8 mouse cellular contexts compared by ENCODE assay signal in the genomic region with DNA sequence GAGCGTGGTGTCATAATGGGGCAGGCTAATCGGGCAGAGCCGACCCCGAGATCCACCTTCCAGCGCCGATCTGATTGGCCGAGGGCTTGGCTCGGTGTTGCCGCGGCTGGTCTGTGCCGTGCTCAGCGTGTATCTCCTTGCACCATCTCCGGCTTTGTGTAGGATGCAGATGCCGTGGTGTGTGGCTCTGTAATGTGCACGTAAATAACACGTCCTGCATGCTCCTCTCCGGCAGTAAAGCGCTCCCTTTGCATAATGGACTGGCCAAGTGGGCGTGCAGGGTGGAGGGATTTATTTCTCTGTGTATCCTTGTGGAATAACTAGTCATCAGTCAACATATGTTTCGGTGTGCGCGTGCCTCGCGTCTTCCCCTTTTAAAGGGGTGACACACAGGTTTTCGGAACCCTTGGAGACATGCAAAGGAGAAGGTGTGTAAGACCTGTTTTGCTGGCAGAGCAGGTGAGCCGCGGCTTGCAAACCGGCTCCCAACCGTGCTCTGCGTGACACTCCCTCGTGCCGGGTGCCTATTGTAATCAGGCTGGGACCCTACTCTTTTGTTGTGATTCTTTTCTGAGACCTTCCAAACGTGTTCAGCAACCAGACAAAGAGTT. TPM values are rescaled to one million over a fixed set of nuclear protein-coding genes. Genes with fewer than 3 reads are reported as not detected.
DNase-seq lines count a peak whose midpoint lies in the region; ATAC-seq and TF ChIP-seq lines count a peak whose summit lies in the region.

No protein-coding gene starts in this region.

- ATAC-seq in liver, embryonic 11.5 days (replicated peaks; ENCODE audit: low FRiP score), result peak; percentile 86
- ATAC-seq in stomach, embryonic 16.5 days (ENCODE audit: insufficient read depth, low FRiP score), result peak; percentile 71; the same call in 1 of the 2 replicates

- peaks cover 43% of the 10 kb centered on the region for H3K79me2 ChIP-seq in myocyte (ENCODE audit: control insufficient read depth, insufficient read depth)

- WGBS in liver, embryonic 11.5 days, result under 1% methylated on average over 33 of the region's 33 CpGs
- WGBS in stomach, embryonic 16.5 days, result under 1% methylated on average over 33 of the region's 33 CpGs

- peaks cover 14% of the 10 kb centered on the region for H3K4me1 ChIP-seq in liver, embryonic 11.5 days (replicated peaks; ENCODE audit: control insufficient read depth, insufficient read depth, low read length)
- peaks cover 4% of the 10 kb centered on the region for H3K4me1 ChIP-seq in stomach, embryonic 16.5 days (ENCODE audit: control insufficient read depth, insufficient read depth, low read length)

- H3ac ChIP-seq in myocyte (ENCODE audit: control insufficient read depth, insufficient read length), result peak overlapping the region; percentile 58

- no peak overlapping the region for H3K27ac ChIP-seq in liver, embryonic 11.5 days (ENCODE audit: low read depth, low read length)
- peak overlapping the region; percentile 77 for H3K27ac ChIP-seq in stomach, embryonic 16.5 days (ENCODE audit: low read length)

- H3K27me3 ChIP-seq in liver, embryonic 11.5 days (replicated peaks; ENCODE audit: control insufficient read depth, insufficient read depth, low read length), result peaks cover 3% of the 10 kb centered on the region
- H3K27me3 ChIP-seq in myocyte (ENCODE audit: control insufficient read depth, insufficient read depth, insufficient read length), result no peaks in the 10 kb centered on the region
- no peaks in the 10 kb centered on the region for H3K27me3 ChIP-seq in stomach, embryonic 16.5 days (ENCODE audit: control insufficient read depth, insufficient read depth, low read length)

- TF ChIP-seq POLR2A in myocyte (IDR thresholded peaks at IDR 0.05; ENCODE audit: insufficient read length, low read depth), result no peak

- peak overlapping the region; percentile 70 for H3K9ac ChIP-seq in liver, embryonic 11.5 days (ENCODE audit: low read depth, low read length)
- H3K9ac ChIP-seq in stomach, embryonic 16.5 days (ENCODE audit: low read length), result peak overlapping the region; percentile 90

- H3K9me3 ChIP-seq in liver, embryonic 11.5 days (ENCODE audit: control insufficient read depth, low read length), result no peaks in the 10 kb centered on the region
- H3K9me3 ChIP-seq in stomach, embryonic 16.5 days (replicated peaks; ENCODE audit: control insufficient read depth, low read length), result no peaks in the 10 kb centered on the region

- peak overlapping the region; percentile 96 for H3K4me2 ChIP-seq in liver, embryonic 11.5 days
- H3K4me2 ChIP-seq in myocyte (ENCODE audit: low read depth), result peak overlapping the region; percentile 97
- H3K4me2 ChIP-seq in stomach, embryonic 16.5 days (ENCODE audit: low read depth, low read length), result peak overlapping the region; percentile 98

- peak overlapping the region; percentile 77 for H3K4me3 ChIP-seq in liver, embryonic 11.5 days (ENCODE audit: low read depth, low read length)
- peak overlapping the region; percentile 68 for H3K4me3 ChIP-seq in myocyte
- H3K4me3 ChIP-seq in stomach, embryonic 16.5 days (replicated peaks; ENCODE audit: low read length), result peak overlapping the region; percentile 82

- H3K36me3 ChIP-seq in liver, embryonic 11.5 days (ENCODE audit: control insufficient read depth, insufficient read depth, low read length), result no peaks in the 10 kb centered on the region
- no peaks in the 10 kb centered on the region for H3K36me3 ChIP-seq in myocyte (ENCODE audit: control insufficient read depth, insufficient read depth)
- H3K36me3 ChIP-seq in stomach, embryonic 16.5 days (ENCODE audit: control insufficient read depth, insufficient read depth, low read length), result no peaks in the 10 kb centered on the region

- DNase-seq in 3T3-L1 (ENCODE audit: low read depth, low spot score), result peak; percentile 90
- DNase-seq in adrenal gland, adult 8-10 months, result peak; percentile 79
- peak; percentile 85 for DNase-seq in embryo, embryonic 9.5 days (ENCODE audit: extremely low spot score)
- DNase-seq in heart, adult 9 months (ENCODE audit: low spot score in 2 of 2), result peak; percentile 32 to 51
- DNase-seq in kidney, adult 8-10 months, result peak; percentile 54 to 65
- DNase-seq in liver, embryonic 11.5 days (ENCODE audit: low spot score), result peak; percentile 63

TF ChIP-seq in myocyte, 11 proteins besides CTCF, POLR2A, EP300 and RAD21:
- peak; percentile 37 for TF ChIP-seq SRF (IDR thresholded peaks at IDR 0.05; ENCODE audit: control insufficient read depth, insufficient read length, low read depth)
- no peak for TF ChIP-seq POLR2AphosphoS2 (IDR thresholded peaks at IDR 0.05; ENCODE audit: insufficient read length, low read depth)

RNA-seq across cellular contexts. Expression of gene Tspan5, which starts 1.2 kb away (rescaled TPM):
- total RNA-seq in adrenal gland, adult 8-10 months (2022), result 100 to 1,000 TPM in 1 of 4 experiments, 10 to 100 TPM in 3; 46.7 to 102 (median 77.6) TPM
- 12.5 and 13.3 TPM in 2 replicates for polyA plus RNA-seq in liver, embryonic 11.5 days (2014; fragmentation: Nextera tagmentation; extraction: Ambion mirVana)
- polyA plus RNA-seq in myocyte (2012; fragmentation: generic; extraction: Trizol), result 16.9 TPM
- 31.1 and 33.7 TPM in 2 replicates for polyA plus RNA-seq in stomach, embryonic 16.5 days (2015; fragmentation: Nextera tagmentation; extraction: Ambion mirVana)
